Mouse (Mus musculus): ENCODE measurements around the gene Srcap. TPM values are rescaled to one million over a fixed set of nuclear protein-coding genes. Genes with fewer than 3 reads are reported as not detected.

Srcap gene
- polyA plus RNA-seq, 1 experiment from 2014 or later, result 12.2 TPM

DNA sequence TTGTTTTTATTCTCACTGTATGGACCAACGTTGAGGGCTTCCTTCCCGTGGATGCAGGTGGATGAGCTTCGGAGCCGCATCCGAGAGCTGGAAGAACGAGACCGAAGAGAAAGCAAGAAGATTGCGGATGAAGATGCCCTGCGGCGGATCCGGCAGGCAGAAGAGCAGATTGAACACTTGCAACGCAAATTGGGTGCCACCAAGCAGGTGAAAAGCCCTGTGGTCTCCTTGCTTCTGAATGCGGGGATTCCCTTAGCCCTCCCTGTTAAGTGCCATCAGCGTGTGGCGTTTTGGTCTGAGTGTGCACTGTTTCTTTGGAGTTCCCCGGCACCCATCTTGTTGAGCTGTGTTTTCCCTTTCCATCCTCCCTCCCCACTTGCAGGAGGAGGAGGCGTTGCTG lies 85.0 kb downstream of the Srcap start:
- Histone ChIP-seq H3K27me3 (ENCODE audit: control insufficient read depth, insufficient read depth, low read depth, low read length) (no peaks in the 10 kb centered on the region), H3K36me3 (ENCODE audit: control insufficient read depth, insufficient read depth) (peaks cover 83% of the 10 kb centered on the region), H3K27ac (ENCODE audit: low read length) (no peak overlapping the region), H3K4me3 (ENCODE audit: low read depth, low read length) (no peak overlapping the region), H3K9ac (ENCODE audit: low read depth, low read length) (no peak overlapping the region), H3K9me3 (replicated peaks; ENCODE audit: control insufficient read depth, low read length) (no peaks in the 10 kb centered on the region), H3K4me1 (ENCODE audit: control insufficient read depth, low read depth, low read length) (no peaks in the 10 kb centered on the region), H3K4me2 (ENCODE audit: low read depth, low read length) (no peak overlapping the region)
- ATAC-seq (ENCODE audit: low read depth), result no peak
- WGBS (ENCODE audit: insufficient replicate concordance), result 95% methylated on average over 17 of the region's 17 CpGs

DNA sequence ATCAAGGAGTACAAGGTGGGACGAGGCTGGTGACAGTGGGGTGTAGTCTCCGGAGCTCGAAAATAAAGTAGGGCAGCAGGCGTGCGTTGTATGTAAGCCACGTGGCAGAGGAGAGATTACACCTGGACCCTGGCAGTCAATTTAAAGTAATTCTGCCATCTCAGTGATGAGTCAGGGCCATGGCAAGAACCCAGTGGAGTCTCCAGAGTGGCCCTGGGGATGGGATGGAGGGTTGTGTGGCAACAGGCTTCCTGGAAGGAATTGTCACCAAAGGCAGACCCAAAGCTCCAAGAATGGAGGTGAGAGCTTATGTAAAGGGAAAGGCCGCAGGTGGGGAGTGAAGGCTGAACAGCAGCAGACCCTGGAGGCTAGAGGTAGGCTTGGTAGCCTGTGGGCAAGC lies 88.8 kb downstream of the Srcap start:
- H3K4me2 ChIP-seq (ENCODE audit: low read depth, low read length), result no peak overlapping the region
- H3K4me1 ChIP-seq (ENCODE audit: control insufficient read depth, low read depth, low read length), result no peaks in the 10 kb centered on the region
- no peak overlapping the region for H3K4me3 ChIP-seq (ENCODE audit: low read depth, low read length)
- no peak for ATAC-seq (ENCODE audit: low read depth)
- peaks cover 59% of the 10 kb centered on the region for H3K36me3 ChIP-seq (ENCODE audit: control insufficient read depth, insufficient read depth)
- H3K9me3 ChIP-seq (replicated peaks; ENCODE audit: control insufficient read depth, low read length), result no peaks in the 10 kb centered on the region
- no peaks in the 10 kb centered on the region for H3K27me3 ChIP-seq (ENCODE audit: control insufficient read depth, insufficient read depth, low read depth, low read length)
- H3K9ac ChIP-seq (ENCODE audit: low read depth, low read length), result no peak overlapping the region
- 93% methylated on average over 7 of the region's 7 CpGs for WGBS (ENCODE audit: insufficient replicate concordance)
- H3K27ac ChIP-seq (ENCODE audit: low read length), result no peak overlapping the region

DNA sequence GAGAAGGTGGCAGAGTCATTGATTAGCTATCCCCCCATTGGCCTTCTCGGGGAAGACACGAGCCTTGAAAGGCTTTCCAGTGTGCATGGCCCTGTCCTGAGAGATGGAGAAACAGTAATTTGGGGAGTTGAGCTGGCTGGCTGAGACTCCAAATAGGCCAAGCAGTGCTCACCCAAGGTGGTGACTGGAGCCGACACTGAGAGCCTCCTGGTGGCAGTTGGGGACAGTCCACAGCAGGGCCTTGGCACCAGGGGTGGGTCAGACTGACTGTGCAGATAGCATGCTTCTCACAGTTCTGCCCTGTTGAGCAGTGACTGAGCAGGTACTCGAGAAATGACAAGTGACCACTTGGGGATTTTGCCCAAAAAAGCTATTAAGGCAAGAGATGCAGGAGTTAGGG lies 90.0 kb downstream of the Srcap start:
- Histone ChIP-seq H3K4me1 (ENCODE audit: control insufficient read depth, low read depth, low read length) (no peaks in the 10 kb centered on the region), H3K9me3 (replicated peaks; ENCODE audit: control insufficient read depth, low read length) (no peaks in the 10 kb centered on the region), H3K9ac (ENCODE audit: low read depth, low read length) (no peak overlapping the region), H3K27ac (ENCODE audit: low read length) (no peak overlapping the region), H3K36me3 (ENCODE audit: control insufficient read depth, insufficient read depth) (peaks cover 48% of the 10 kb centered on the region), H3K4me2 (ENCODE audit: low read depth, low read length) (no peak overlapping the region), H3K27me3 (ENCODE audit: control insufficient read depth, insufficient read depth, low read depth, low read length) (no peaks in the 10 kb centered on the region), H3K4me3 (ENCODE audit: low read depth, low read length) (no peak overlapping the region)
- ATAC-seq (ENCODE audit: low read depth), result no peak
- WGBS (ENCODE audit: insufficient replicate concordance), result 78% methylated on average over 4 of the region's 4 CpGs

DNA sequence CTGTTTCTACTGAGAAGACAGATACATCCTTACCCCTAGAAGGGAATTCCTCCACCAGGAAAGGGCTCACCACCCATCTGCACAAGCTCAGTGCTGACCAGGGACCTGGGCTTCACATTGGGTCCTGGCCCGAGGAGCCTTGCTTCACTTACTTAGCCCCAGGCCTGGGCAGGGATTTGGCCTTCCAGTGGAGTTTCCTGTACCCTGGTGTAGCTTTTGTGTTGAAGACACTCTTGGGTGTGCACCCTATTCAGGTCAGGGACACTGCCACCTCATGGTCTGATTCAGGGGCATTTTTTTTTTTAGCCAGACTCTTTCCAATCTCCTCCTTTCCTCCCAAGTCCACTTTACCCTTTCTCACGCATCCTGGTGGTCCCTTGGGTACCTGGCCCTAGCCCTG lies 91.1 kb downstream of the Srcap start:
- Histone ChIP-seq H3K27ac (ENCODE audit: low read length) (no peak overlapping the region), H3K9ac (ENCODE audit: low read depth, low read length) (no peak overlapping the region), H3K27me3 (ENCODE audit: control insufficient read depth, insufficient read depth, low read depth, low read length) (no peaks in the 10 kb centered on the region), H3K4me2 (ENCODE audit: low read depth, low read length) (no peak overlapping the region), H3K36me3 (ENCODE audit: control insufficient read depth, insufficient read depth) (peaks cover 36% of the 10 kb centered on the region), H3K4me3 (ENCODE audit: low read depth, low read length) (no peak overlapping the region), H3K4me1 (ENCODE audit: control insufficient read depth, low read depth, low read length) (no peaks in the 10 kb centered on the region), H3K9me3 (replicated peaks; ENCODE audit: control insufficient read depth, low read length) (no peaks in the 10 kb centered on the region)
- 87% methylated on average over 2 of the region's 2 CpGs for WGBS (ENCODE audit: insufficient replicate concordance)
- ATAC-seq (ENCODE audit: low read depth), result no peak

DNA sequence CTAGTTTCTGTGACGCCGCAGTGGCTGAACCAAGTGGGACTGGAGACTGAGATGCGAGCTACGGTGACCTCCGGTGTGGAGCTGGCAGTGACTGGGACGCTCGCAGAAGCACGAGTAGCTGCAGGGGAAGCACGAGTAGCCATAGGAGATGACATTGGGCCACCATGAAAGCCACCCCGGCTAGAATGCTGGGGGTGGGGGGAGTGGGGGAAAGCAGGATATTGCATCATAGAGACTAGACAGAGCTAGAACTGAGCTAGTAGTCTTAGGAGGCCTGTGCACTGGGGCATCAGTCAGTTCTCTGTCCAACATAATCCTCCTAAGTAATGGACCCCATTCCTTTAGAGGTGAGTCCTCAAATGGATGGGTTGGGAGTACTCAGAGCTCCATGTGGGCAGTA lies 92.5 kb downstream of the Srcap start:
- Histone ChIP-seq H3K27me3 (ENCODE audit: control insufficient read depth, insufficient read depth, low read depth, low read length) (no peaks in the 10 kb centered on the region), H3K4me3 (ENCODE audit: low read depth, low read length) (no peak overlapping the region), H3K9me3 (replicated peaks; ENCODE audit: control insufficient read depth, low read length) (no peaks in the 10 kb centered on the region), H3K4me1 (ENCODE audit: control insufficient read depth, low read depth, low read length) (no peaks in the 10 kb centered on the region), H3K27ac (ENCODE audit: low read length) (no peak overlapping the region), H3K9ac (ENCODE audit: low read depth, low read length) (no peak overlapping the region), H3K36me3 (ENCODE audit: control insufficient read depth, insufficient read depth) (peaks cover 30% of the 10 kb centered on the region), H3K4me2 (ENCODE audit: low read depth, low read length) (no peak overlapping the region)
- 73% methylated on average over 10 of the region's 10 CpGs for WGBS (ENCODE audit: insufficient replicate concordance)
- ATAC-seq (ENCODE audit: low read depth), result no peak

DNA sequence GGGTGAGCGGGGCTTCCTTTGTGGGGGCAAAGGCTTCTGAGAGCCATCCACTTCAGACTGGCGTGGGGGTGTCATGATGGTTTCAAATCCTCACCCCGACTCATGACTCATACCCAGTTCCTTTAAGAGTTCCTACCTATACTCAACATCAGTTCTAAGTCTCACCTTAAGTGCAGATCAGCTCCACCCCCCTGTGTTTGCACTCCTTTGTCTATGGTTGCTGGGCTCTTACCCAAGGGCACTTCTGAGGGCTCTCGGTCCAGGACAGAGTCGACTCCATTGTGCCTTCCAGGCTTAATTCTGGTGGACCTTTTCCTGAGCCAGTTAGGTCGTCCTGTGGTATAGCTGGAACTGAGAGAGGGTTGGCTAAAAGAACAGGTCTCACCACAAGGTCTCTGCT lies 95.4 kb downstream of the Srcap start:
- Histone ChIP-seq H3K4me1 (ENCODE audit: control insufficient read depth, low read depth, low read length) (no peaks in the 10 kb centered on the region), H3K9ac (ENCODE audit: low read depth, low read length) (no peak overlapping the region), H3K9me3 (replicated peaks; ENCODE audit: control insufficient read depth, low read length) (no peaks in the 10 kb centered on the region), H3K36me3 (ENCODE audit: control insufficient read depth, insufficient read depth) (peaks cover 31% of the 10 kb centered on the region), H3K4me3 (ENCODE audit: low read depth, low read length) (no peak overlapping the region), H3K27me3 (ENCODE audit: control insufficient read depth, insufficient read depth, low read depth, low read length) (no peaks in the 10 kb centered on the region), H3K4me2 (ENCODE audit: low read depth, low read length) (no peak overlapping the region), H3K27ac (ENCODE audit: low read length) (no peak overlapping the region)
- WGBS (ENCODE audit: insufficient replicate concordance), result 70% methylated on average over 6 of the region's 6 CpGs
- no peak for ATAC-seq (ENCODE audit: low read depth)

Small RNA genes lying within 50 kb of the gene (microRNA-seq; reads per million reads assigned to microRNA genes)
- gene Gm47278 (not detected), gene Mir7060 (not detected)

Other genes with a start within 250 kb of the Srcap start
- 164 and 180 TPM in 2 replicates for gene Sephs2, start 237.9 kb upstream of the Srcap start, polyA plus RNA-seq (2015; fragmentation: Nextera tagmentation; extraction: Ambion mirVana)
- 5.4 and 6.7 TPM in 2 replicates for gene Itgal, start 215.7 kb upstream of the Srcap start, polyA plus RNA-seq (2015; fragmentation: Nextera tagmentation; extraction: Ambion mirVana)
- 4.1 and 4.2 TPM in 2 replicates for gene Zfp768, start 166.4 kb upstream of the Srcap start, polyA plus RNA-seq (2015; fragmentation: Nextera tagmentation; extraction: Ambion mirVana)
- 1.7 and 2.0 TPM in 2 replicates for gene Zfp747, start 135.9 kb upstream of the Srcap start, polyA plus RNA-seq (2015; fragmentation: Nextera tagmentation; extraction: Ambion mirVana)
- 1.3 TPM in 2 replicates for gene 9130019O22Rik, start 124.8 kb upstream of the Srcap start, polyA plus RNA-seq (2015; fragmentation: Nextera tagmentation; extraction: Ambion mirVana)
- 1.8 and 1.9 TPM in 2 replicates for gene E430018J23Rik, start 118.4 kb upstream of the Srcap start, polyA plus RNA-seq (2015; fragmentation: Nextera tagmentation; extraction: Ambion mirVana)
- 1.3 and 1.4 TPM in 2 replicates for gene Zfp764, start 105.2 kb upstream of the Srcap start, polyA plus RNA-seq (2015; fragmentation: Nextera tagmentation; extraction: Ambion mirVana)
- gene Zfp688, start 89.9 kb upstream of the Srcap start, polyA plus RNA-seq (2015; fragmentation: Nextera tagmentation; extraction: Ambion mirVana), result 8.0 and 8.3 TPM in 2 replicates
- gene Zfp689, start 62.8 kb upstream of the Srcap start, polyA plus RNA-seq (2015; fragmentation: Nextera tagmentation; extraction: Ambion mirVana), result 2.2 and 2.9 TPM in 2 replicates
- gene Prr14, start 52.4 kb upstream of the Srcap start, polyA plus RNA-seq (2015; fragmentation: Nextera tagmentation; extraction: Ambion mirVana), result 18.6 and 22.8 TPM in 2 replicates
- gene Fbrs, start 32.8 kb upstream of the Srcap start, polyA plus RNA-seq (2015; fragmentation: Nextera tagmentation; extraction: Ambion mirVana), result 4.0 and 4.9 TPM in 2 replicates
- 5.1 and 5.5 TPM in 2 replicates for gene Gm42715, start 7.6 kb downstream of the Srcap start, polyA plus RNA-seq (2015; fragmentation: Nextera tagmentation; extraction: Ambion mirVana)
- 2.9 and 4.3 TPM in 2 replicates for gene Tmem265, start 49.4 kb downstream of the Srcap start, polyA plus RNA-seq (2015; fragmentation: Nextera tagmentation; extraction: Ambion mirVana)
- gene Phkg2, start 61.4 kb downstream of the Srcap start, polyA plus RNA-seq (2015; fragmentation: Nextera tagmentation; extraction: Ambion mirVana), result 19.7 and 21.1 TPM in 2 replicates
- 5.9 and 6.5 TPM in 2 replicates for gene Ccdc189, start 76.6 kb downstream of the Srcap start, polyA plus RNA-seq (2015; fragmentation: Nextera tagmentation; extraction: Ambion mirVana)
- 17.5 and 18.0 TPM in 2 replicates for gene Rnf40, start 76.8 kb downstream of the Srcap start, polyA plus RNA-seq (2015; fragmentation: Nextera tagmentation; extraction: Ambion mirVana)
- 1.4 and 2.1 TPM in 2 replicates for gene Zfp629, start 103.8 kb downstream of the Srcap start, polyA plus RNA-seq (2015; fragmentation: Nextera tagmentation; extraction: Ambion mirVana)
- 16.8 and 17.0 TPM in 2 replicates for gene Bcl7c, start 196.9 kb downstream of the Srcap start, polyA plus RNA-seq (2015; fragmentation: Nextera tagmentation; extraction: Ambion mirVana)
- 2.0 and 2.5 TPM in 2 replicates for gene Ctf1, start 200.8 kb downstream of the Srcap start, polyA plus RNA-seq (2015; fragmentation: Nextera tagmentation; extraction: Ambion mirVana)
- gene Ctf2, start 220.2 kb downstream of the Srcap start, polyA plus RNA-seq (2015; fragmentation: Nextera tagmentation; extraction: Ambion mirVana), result 0.05 TPM in 2 replicates
- 1.9 and 2.0 TPM in 2 replicates for gene Fbxl19, start 232.6 kb downstream of the Srcap start, polyA plus RNA-seq (2015; fragmentation: Nextera tagmentation; extraction: Ambion mirVana)

Data from liver, embryonic 16.5 days (tissue).